Mouse (Mus musculus) MEL (cell line): ENCODE data around the gene Tmem100. TPM values are rescaled to one million over a fixed set of nuclear protein-coding genes. Genes with fewer than 3 reads are reported as not detected.

ENCODE experiments used
- DNase-seq: peaks from one replicate; pipeline ENCODE4 v3.0.0; 2011; ENCODE audit warnings: low read depth, low spot score
- H3K27ac ChIP-seq: 2 replicates; pipeline ENCODE4 v1.5.1; 2012; ENCODE audit warnings: low read depth, mild to moderate bottlenecking, control low read depth, low read length, moderate library complexity; ENCODE audit not compliant: control insufficient read depth
- H3K27me3 ChIP-seq, 2 experiments: fragments of 150-350 bp in 1 of 2; sonication (generic) in 1 of 2; 2 replicates each; pipeline ENCODE4 v1.6.1; 2012; ENCODE audit warnings: low read length in 2 of 2, mild to moderate bottlenecking in 2 of 2, improper control_type of control experiment in 1 of 2, moderate library complexity in 1 of 2; ENCODE audit not compliant: insufficient read depth in 2 of 2, control insufficient read depth in 1 of 2
- H3K36me3 ChIP-seq, 2 experiments: 2 replicates each; pipeline ENCODE4 v1.6.1; 2012 to 2014; ENCODE audit warnings: low read length in 2 of 2, improper control_type of control experiment in 1 of 2, inconsistent platforms in 1 of 2, mild to moderate bottlenecking in 1 of 2; ENCODE audit not compliant: insufficient read depth in 2 of 2, control insufficient read depth in 1 of 2
- H3K4me1 ChIP-seq, 2 experiments: fragments of 150-350 bp in 1 of 2; sonication (generic) in 1 of 2; 2 replicates each; pipeline ENCODE4 v1.6.1; 2012; ENCODE audit warnings: low read length in 2 of 2, improper control_type of control experiment in 1 of 2, mild to moderate bottlenecking in 1 of 2; ENCODE audit not compliant: insufficient read depth in 2 of 2, control insufficient read depth in 1 of 2
- H3K4me3 ChIP-seq, 2 experiments: fragments of 150-350 bp in 1 of 2; sonication (generic) in 1 of 2; 2 replicates each; pipeline ENCODE4 v1.5.1; 2012; ENCODE audit warnings: low read depth in 2 of 2, low read length in 2 of 2, mild to moderate bottlenecking in 2 of 2, moderate library complexity in 2 of 2, control low read depth in 1 of 2, improper control_type of control experiment in 1 of 2; ENCODE audit not compliant: control insufficient read depth in 1 of 2, insufficient read depth in 1 of 2
- H3K79me2 ChIP-seq: 2 replicates; pipeline ENCODE4 v1.6.1; 2012; ENCODE audit warnings: mild to moderate bottlenecking, low read length, moderate library complexity; ENCODE audit not compliant: control insufficient read depth, poor library complexity, insufficient read depth
- H3K9ac ChIP-seq: 2 replicates; pipeline ENCODE4 v1.6.1; 2012; ENCODE audit warnings: low read depth, mild to moderate bottlenecking, control low read depth, low read length, moderate library complexity; ENCODE audit not compliant: control insufficient read depth, poor library complexity, severe bottlenecking
- H3K9me3 ChIP-seq: fragments of 150-350 bp; sonication (generic); replicated peaks from 2 replicates; pipeline ENCODE4 v1.6.1; 2012; ENCODE audit warnings: mild to moderate bottlenecking, low read length, improper control_type of control experiment, moderate library complexity; ENCODE audit not compliant: insufficient read depth
- CHD1 ChIP-seq: IDR thresholded peaks from 2 replicates; pipeline ENCODE4 v1.6.1; 2012; ENCODE audit warnings: low read depth, mild to moderate bottlenecking, inconsistent platforms, low read length, improper control_type of control experiment
- CHD2 ChIP-seq: IDR thresholded peaks from 2 replicates; pipeline ENCODE4 v1.6.1; 2011; ENCODE audit warnings: low read length, improper control_type of control experiment
- CTCF ChIP-seq, 3 experiments: IDR thresholded peaks in 2 of 3; conservative IDR thresholded peaks in 1 of 3; 2 replicates each; pipeline ENCODE4 v1.5.1; 2011 to 2012; ENCODE audit warnings: low read length in 3 of 3, low read depth in 2 of 3, mild to moderate bottlenecking in 2 of 3, improper control_type of control experiment in 1 of 3, inconsistent platforms in 1 of 3, mixed read lengths in 1 of 3, moderate library complexity in 1 of 3; ENCODE audit not compliant: control insufficient read depth in 1 of 3, insufficient read depth in 1 of 3, poor library complexity in 1 of 3, severe bottlenecking in 1 of 3
- ELF1 ChIP-seq: IDR thresholded peaks from 2 replicates; pipeline ENCODE4 v1.6.1; 2014; ENCODE audit warnings: low read depth, mild to moderate bottlenecking, inconsistent platforms, low read length, improper control_type of control experiment, moderate library complexity
- ETS1 ChIP-seq: IDR thresholded peaks from 2 replicates; pipeline ENCODE4 v1.6.1; 2012; ENCODE audit warnings: low read depth, mild to moderate bottlenecking, inconsistent platforms, low read length, improper control_type of control experiment, moderate library complexity
- GATA1 ChIP-seq: IDR thresholded peaks from 2 replicates; pipeline ENCODE4 v1.6.1; 2011; ENCODE audit warnings: low read depth, low read length, improper control_type of control experiment
- HCFC1 ChIP-seq: IDR thresholded peaks from 2 replicates; pipeline ENCODE4 v1.6.1; 2012; ENCODE audit warnings: low read depth, mild to moderate bottlenecking, inconsistent platforms, low read length, improper control_type of control experiment, moderate library complexity
- MAFK ChIP-seq: IDR thresholded peaks from 2 replicates; pipeline ENCODE4 v1.6.1; 2011; ENCODE audit warnings: low read depth, mild to moderate bottlenecking, low read length, improper control_type of control experiment, borderline replicate concordance
- MAZ ChIP-seq: IDR thresholded peaks from 2 replicates; pipeline ENCODE4 v1.6.1; 2012; ENCODE audit warnings: low read depth, mild to moderate bottlenecking, inconsistent platforms, low read length, improper control_type of control experiment
- MEF2A ChIP-seq: IDR thresholded peaks from 2 replicates; pipeline ENCODE4 v1.6.1; 2014; ENCODE audit warnings: low read depth, mild to moderate bottlenecking, inconsistent platforms, low read length, improper control_type of control experiment; ENCODE audit not compliant: poor library complexity, insufficient replicate concordance, severe bottlenecking; ENCODE audit errors: extremely low read depth
- MYB ChIP-seq: IDR thresholded peaks from 2 replicates; pipeline ENCODE4 v1.6.1; 2011; ENCODE audit warnings: mild to moderate bottlenecking, low read depth, low read length, improper control_type of control experiment
- MYC ChIP-seq: IDR thresholded peaks from 2 replicates; pipeline ENCODE4 v1.6.1; 2011; ENCODE audit warnings: low read depth, mild to moderate bottlenecking, low read length, improper control_type of control experiment, moderate library complexity
- NELFE ChIP-seq: IDR thresholded peaks from 2 replicates; pipeline ENCODE4 v1.6.1; 2011; ENCODE audit warnings: low read depth, low read length, improper control_type of control experiment
- NRF1 ChIP-seq: IDR thresholded peaks from 2 replicates; pipeline ENCODE4 v1.6.1; 2014; ENCODE audit warnings: low read depth, mild to moderate bottlenecking, inconsistent platforms, low read length, improper control_type of control experiment, moderate library complexity; ENCODE audit not compliant: poor library complexity, insufficient read depth, severe bottlenecking
- POLR2A ChIP-seq, 2 experiments: IDR thresholded peaks; 2 replicates each; pipeline ENCODE4 v1.6.1; 2011 to 2012; ENCODE audit warnings: low read length in 2 of 2, mild to moderate bottlenecking in 2 of 2, control low read depth in 1 of 2, improper control_type of control experiment in 1 of 2, low read depth in 1 of 2, moderate library complexity in 1 of 2; ENCODE audit not compliant: control insufficient read depth in 1 of 2, insufficient read depth in 1 of 2, poor library complexity in 1 of 2
- RAD21 ChIP-seq: IDR thresholded peaks from 2 replicates; pipeline ENCODE4 v1.6.1; 2011; ENCODE audit warnings: mild to moderate bottlenecking, low read depth, low read length, improper control_type of control experiment
- RCOR1 ChIP-seq: IDR thresholded peaks from 2 replicates; pipeline ENCODE4 v1.6.1; 2012; ENCODE audit warnings: low read depth, mild to moderate bottlenecking, inconsistent platforms, low read length, improper control_type of control experiment
- SMC3 ChIP-seq: IDR thresholded peaks from 2 replicates; pipeline ENCODE4 v1.6.1; 2011; ENCODE audit warnings: low read depth, low read length, improper control_type of control experiment
- TBP ChIP-seq: IDR thresholded peaks from 2 replicates; pipeline ENCODE4 v1.8.0; 2011; ENCODE audit warnings: low read depth, low read length, improper control_type of control experiment
- ZMIZ1 ChIP-seq: IDR thresholded peaks from 2 replicates; pipeline ENCODE4 v1.6.1; 2012; ENCODE audit warnings: low read depth, mild to moderate bottlenecking, inconsistent platforms, low read length, improper control_type of control experiment, moderate library complexity
- ZNF384 ChIP-seq: IDR thresholded peaks from 2 replicates; pipeline ENCODE4 v1.6.1; 2012; ENCODE audit warnings: low read depth, mild to moderate bottlenecking, inconsistent platforms, low read length, improper control_type of control experiment
- polyA plus RNA-seq, 2 experiments: library from polyadenylated mRNA; stranded (reverse) in 1 of 2; unstranded in 1 of 2; fragments of >175 nt in 1 of 2; fragments of >200 nt in 1 of 2; gene quantifications; 2 replicates each; pipeline versions ENCODE4 v1.2.1 to v1.2.4; 2012; ENCODE audit warnings: low replicate concordance in 2 of 2, low read depth in 1 of 2; ENCODE audit not compliant: insufficient read length in 2 of 2, insufficient read depth in 1 of 2, missing spikeins in 1 of 2
- total RNA-seq: library from RNA; depleted of rRNA; stranded (reverse); fragments of 300-350 nt; gene quantifications from 2 replicates; pipeline ENCODE4 v1.2.3, GENCODE M21; 2012

The Tmem100 gene
- total and polyA plus RNA-seq, 3 experiments, result not detected

- Histone ChIP-seq H3K36me3 (no peaks in the 10 kb centered on the region), H3K79me2 (no peaks in the 10 kb centered on the region)
- TF ChIP-seq CTCF (IDR thresholded peaks at IDR 0.05 in 2 of 3, conservative IDR thresholded peaks at IDR 0.05 in 1 of 3; ENCODE audit: control insufficient read depth in 1 of 3, insufficient read depth in 1 of 3, low read depth in 2 of 3, low read length in 3 of 3, poor library complexity in 1 of 3, severe bottlenecking in 1 of 3) (no peak), POLR2A (IDR thresholded peaks at IDR 0.05; ENCODE audit: control insufficient read depth in 1 of 2, insufficient read depth in 1 of 2, low read depth in 1 of 2, low read length in 2 of 2, poor library complexity in 1 of 2) (no peak), HCFC1 (no peak), NRF1 (no peak), NELFE (no peak), MYB (no peak), MEF2A (no peak), CHD1 (no peak), ETS1 (no peak), ZMIZ1 (no peak), GATA1 (no peak), MAZ (no peak), MYC (no peak), ELF1 (no peak), CHD2 (no peak), RAD21 (no peak), RCOR1 (no peak), MAFK (no peak), ZNF384 (no peak)
Observed at GRCm38 (mm10) chr11:90046211-90046610, 16.1 kb downstream of the Tmem100 start.

GRCm38 (mm10) chr11:90047271-90047670 lies 17.1 kb downstream of the Tmem100 start:
- DNase-seq, result no peak
- Histone ChIP-seq H3K4me1 (no peaks in the 10 kb centered on the region), H3K9me3 (no peaks in the 10 kb centered on the region), H3K27ac (no peak overlapping the region), H3K4me3 (no peak overlapping the region), H3K79me2 (no peaks in the 10 kb centered on the region), H3K9ac (no peak overlapping the region), H3K27me3 (peaks cover 5 to 11% of the 10 kb centered on the region in 2 experiments), H3K36me3 (no peaks in the 10 kb centered on the region)
- TF ChIP-seq TBP, result no peak
- TF ChIP-seq MYB, result no peak
- no peak for TF ChIP-seq ETS1
- TF ChIP-seq HCFC1, result no peak
- TF ChIP-seq MEF2A, result no peak
- no peak for TF ChIP-seq ELF1
- no peak for TF ChIP-seq SMC3

More at GRCm38 (mm10) chr11:90046211-90046610, 16.1 kb downstream of the Tmem100 start:
- DNase-seq, result no peak
- H3K4me3 ChIP-seq, result no peak overlapping the region
- no peaks in the 10 kb centered on the region for H3K9me3 ChIP-seq
- no peak overlapping the region for H3K9ac ChIP-seq
- no peaks in the 10 kb centered on the region for H3K4me1 ChIP-seq
- no peak overlapping the region for H3K27ac ChIP-seq
- peaks cover 5 to 11% of the 10 kb centered on the region in 2 experiments for H3K27me3 ChIP-seq
